Mouse (Mus musculus): ENCODE measurements around the gene Galk1. TPM values are rescaled to one million over a fixed set of nuclear protein-coding genes. Genes with fewer than 3 reads are reported as not detected.

Galk1 gene
- polyA plus RNA-seq (2015; fragmentation: Nextera tagmentation; extraction: Ambion mirVana): 46.4 and 52.6 TPM in 2 replicates

GRCm38 (mm10) chr11:116012262-116012947 is at the start of gene Galk1:
TSS of gene Galk1 (minus strand) at chr11:116012719.

GRCm38 (mm10) chr11:116030088-116030897 is 17.8 kb upstream of the Galk1 start, which contains the start of gene Unk:
TSS of gene Unk (plus strand) at chr11:116030322.

GRCm38 (mm10) chr11:116027756-116028155 is 15.2 kb upstream of the Galk1 start, which contains the start of gene H3f3b:
TSS of gene H3f3b (minus strand) at chr11:116027962.

GRCm38 (mm10) chr11:115974309-115975082 is 38.0 kb downstream of the Galk1 start, which contains the start of gene Itgb4:
TSS of gene Itgb4 (plus strand) at chr11:115974709.

Other genes with a start within 250 kb of the Galk1 start
- gene Tmem94, start 247.3 kb downstream of the Galk1 start, polyA plus RNA-seq (2015; fragmentation: Nextera tagmentation; extraction: Ambion mirVana): 7.7 and 9.8 TPM in 2 replicates
- 4.4 and 5.7 TPM in 2 replicates for gene Caskin2, start 199.1 kb downstream of the Galk1 start, polyA plus RNA-seq (2015; fragmentation: Nextera tagmentation; extraction: Ambion mirVana)
- 16.1 and 18.3 TPM in 2 replicates for gene Tsen54, start 198.0 kb downstream of the Galk1 start, polyA plus RNA-seq (2015; fragmentation: Nextera tagmentation; extraction: Ambion mirVana)
- gene Llgl2, start 188.7 kb downstream of the Galk1 start, polyA plus RNA-seq (2015; fragmentation: Nextera tagmentation; extraction: Ambion mirVana): 2.9 and 3.4 TPM in 2 replicates
- gene Myo15b, start 154.3 kb downstream of the Galk1 start, polyA plus RNA-seq (2015; fragmentation: Nextera tagmentation; extraction: Ambion mirVana): 0.76 and 0.81 TPM in 2 replicates
- gene Smim5, start 112.8 kb downstream of the Galk1 start, polyA plus RNA-seq (2015; fragmentation: Nextera tagmentation; extraction: Ambion mirVana): 47.8 and 61.8 TPM in 2 replicates
- 8.5 and 11.9 TPM in 2 replicates for gene Smim6, start 100.7 kb downstream of the Galk1 start, polyA plus RNA-seq (2015; fragmentation: Nextera tagmentation; extraction: Ambion mirVana)
- 26.1 and 26.4 TPM in 2 replicates for gene Sap30bp, start 79.4 kb downstream of the Galk1 start, polyA plus RNA-seq (2015; fragmentation: Nextera tagmentation; extraction: Ambion mirVana)
- gene Recql5, start 79.2 kb downstream of the Galk1 start, polyA plus RNA-seq (2015; fragmentation: Nextera tagmentation; extraction: Ambion mirVana): 9.9 and 10.8 TPM in 2 replicates
- 0.88 and 0.97 TPM in 2 replicates for gene Itgb4, start 38.0 kb downstream of the Galk1 start, polyA plus RNA-seq (2015; fragmentation: Nextera tagmentation; extraction: Ambion mirVana)
- 1,286 and 1,302 TPM in 2 replicates for gene H3f3b, start 15.2 kb upstream of the Galk1 start, polyA plus RNA-seq (2015; fragmentation: Nextera tagmentation; extraction: Ambion mirVana)
- 11.0 and 13.6 TPM in 2 replicates for gene Unk, start 17.6 kb upstream of the Galk1 start, polyA plus RNA-seq (2015; fragmentation: Nextera tagmentation; extraction: Ambion mirVana)
- 23.0 and 26.2 TPM in 2 replicates for gene Unc13d, start 65.2 kb upstream of the Galk1 start, polyA plus RNA-seq (2015; fragmentation: Nextera tagmentation; extraction: Ambion mirVana)
- gene Wbp2, start 74.3 kb upstream of the Galk1 start, polyA plus RNA-seq (2015; fragmentation: Nextera tagmentation; extraction: Ambion mirVana): 64.4 and 65.7 TPM in 2 replicates
- gene Trim47, start 114.5 kb upstream of the Galk1 start, polyA plus RNA-seq (2015; fragmentation: Nextera tagmentation; extraction: Ambion mirVana): 11.4 and 13.6 TPM in 2 replicates
- 2.3 and 3.0 TPM in 2 replicates for gene Trim65, start 118.4 kb upstream of the Galk1 start, polyA plus RNA-seq (2015; fragmentation: Nextera tagmentation; extraction: Ambion mirVana)
- 41.2 and 42.0 TPM in 2 replicates for gene Mrpl38, start 126.1 kb upstream of the Galk1 start, polyA plus RNA-seq (2015; fragmentation: Nextera tagmentation; extraction: Ambion mirVana)
- 6.1 and 6.6 TPM in 2 replicates for gene Fbf1, start 155.4 kb upstream of the Galk1 start, polyA plus RNA-seq (2015; fragmentation: Nextera tagmentation; extraction: Ambion mirVana)
- gene Ten1, start 186.1 kb upstream of the Galk1 start, polyA plus RNA-seq (2015; fragmentation: Nextera tagmentation; extraction: Ambion mirVana): 47.1 and 53.1 TPM in 2 replicates
- gene Acox1, start 186.3 kb upstream of the Galk1 start, polyA plus RNA-seq (2015; fragmentation: Nextera tagmentation; extraction: Ambion mirVana): 9.7 and 11.3 TPM in 2 replicates
- 0.51 and 0.87 TPM in 2 replicates for gene Evpl, start 225.4 kb upstream of the Galk1 start, polyA plus RNA-seq (2015; fragmentation: Nextera tagmentation; extraction: Ambion mirVana)